Mouse (Mus musculus): ENCODE data around the gene Cpa5.

- TF ChIP-seq MXI1 (IDR thresholded peaks at IDR 0.05; ENCODE audit: low read depth, low read length), result no peak
- TF ChIP-seq POLR2A (IDR thresholded peaks at IDR 0.05; ENCODE audit: control insufficient read depth in 1 of 2, insufficient read depth in 1 of 2, low read depth in 1 of 2, low read length in 2 of 2, poor library complexity in 1 of 2), result no peak
These were observed 68.8 kb downstream of the Cpa5 start for GRCm38 (mm10) chr6:30679567-30679966.
